Mouse (Mus musculus): ENCODE results near the gene B3gnt3. TPM values are rescaled to one million over a fixed set of nuclear protein-coding genes. Genes with fewer than 3 reads are reported as not detected.

B3gnt3 gene
- polyA plus RNA-seq, 1 experiment from 2014 or later: 4.0 TPM

- ATAC-seq (replicated peaks; ENCODE audit: extremely low read depth, insufficient read depth, low FRiP score): no peak
- Histone ChIP-seq H3K27ac (ENCODE audit: low read length) (no peak overlapping the region), H3K4me2 (ENCODE audit: low read depth, low read length) (peak overlapping the region; percentile 64), H3K4me1 (ENCODE audit: control insufficient read depth, insufficient read depth, low read length) (peaks cover 6% of the 10 kb centered on the region), H3K9ac (ENCODE audit: low read length) (no peak overlapping the region), H3K4me3 (ENCODE audit: low read length) (peak overlapping the region; percentile 35; the same call in 1 of the 2 replicates), H3K36me3 (ENCODE audit: control insufficient read depth, insufficient read depth) (no peaks in the 10 kb centered on the region), H3K27me3 (ENCODE audit: control insufficient read depth, insufficient read depth, low read length) (peaks cover 27% of the 10 kb centered on the region), H3K9me3 (replicated peaks; ENCODE audit: control insufficient read depth, low read length) (no peaks in the 10 kb centered on the region)
- 6% methylated on average over 16 of the region's 16 CpGs for WGBS
Measured at GRCm38 (mm10) chr8:71728826-71729620, 27.4 kb upstream of the B3gnt3 start.

GRCm38 (mm10) chr8:71728240-71728785, 26.7 kb upstream of the B3gnt3 start:
- H3K36me3 ChIP-seq (ENCODE audit: control insufficient read depth, insufficient read depth): no peaks in the 10 kb centered on the region
- H3K9ac ChIP-seq (ENCODE audit: low read length): peak overlapping the region; percentile 17; the same call in 1 of the 2 replicates
- no peaks in the 10 kb centered on the region for H3K9me3 ChIP-seq (replicated peaks; ENCODE audit: control insufficient read depth, low read length)
- H3K4me1 ChIP-seq (ENCODE audit: control insufficient read depth, insufficient read depth, low read length): peaks cover 6% of the 10 kb centered on the region
- no peak; the same call in 1 of the 2 replicates for ATAC-seq (replicated peaks; ENCODE audit: extremely low read depth, insufficient read depth, low FRiP score)
- 4% methylated on average over 21 of the region's 21 CpGs for WGBS
- no peak overlapping the region for H3K27ac ChIP-seq (ENCODE audit: low read length)
- peaks cover 28% of the 10 kb centered on the region for H3K27me3 ChIP-seq (ENCODE audit: control insufficient read depth, insufficient read depth, low read length)
- H3K4me2 ChIP-seq (ENCODE audit: low read depth, low read length): peak overlapping the region; percentile 64
- H3K4me3 ChIP-seq (ENCODE audit: low read length): peak overlapping the region; percentile 35

- Histone ChIP-seq H3K27ac (ENCODE audit: low read length) (no peak within 1 kb of the TSS), H3K9me3 (replicated peaks; ENCODE audit: control insufficient read depth, low read length) (no peaks in the 10 kb centered on the region), H3K4me1 (ENCODE audit: control insufficient read depth, insufficient read depth, low read length) (peaks cover 6% of the 10 kb centered on the region), H3K4me3 (ENCODE audit: low read length) (peak within 1 kb of the TSS; percentile 55), H3K27me3 (ENCODE audit: control insufficient read depth, insufficient read depth, low read length) (peaks cover 28% of the 10 kb centered on the region), H3K9ac (ENCODE audit: low read length) (peak within 1 kb of the TSS; percentile 59), H3K36me3 (ENCODE audit: control insufficient read depth, insufficient read depth) (no peaks in the 10 kb centered on the region), H3K4me2 (ENCODE audit: low read depth, low read length) (peak within 1 kb of the TSS; percentile 76)
- WGBS: 2% methylated on average over 44 of the region's 54 CpGs
- ATAC-seq (replicated peaks; ENCODE audit: extremely low read depth, insufficient read depth, low FRiP score): peak; percentile 75
Measured at GRCm38 (mm10) chr8:71725122-71725924, 23.7 kb upstream of the B3gnt3 start, which contains the start of gene Fcho1. Gene Fcho1, minus strand, starts transcription at chr8:71725716.

GRCm38 (mm10) chr8:71724389-71724788, 22.8 kb upstream of the B3gnt3 start:
- Histone ChIP-seq H3K9ac (ENCODE audit: low read length) (no peak overlapping the region), H3K4me2 (ENCODE audit: low read depth, low read length) (peak overlapping the region; percentile 76), H3K27ac (ENCODE audit: low read length) (no peak overlapping the region), H3K27me3 (ENCODE audit: control insufficient read depth, insufficient read depth, low read length) (peaks cover 26% of the 10 kb centered on the region), H3K4me1 (ENCODE audit: control insufficient read depth, insufficient read depth, low read length) (peaks cover 8% of the 10 kb centered on the region), H3K36me3 (ENCODE audit: control insufficient read depth, insufficient read depth) (no peaks in the 10 kb centered on the region), H3K9me3 (replicated peaks; ENCODE audit: control insufficient read depth, low read length) (no peaks in the 10 kb centered on the region), H3K4me3 (ENCODE audit: low read length) (no peak overlapping the region; the same call in 1 of the 2 replicates)
- no peak for ATAC-seq (replicated peaks; ENCODE audit: extremely low read depth, insufficient read depth, low FRiP score)
- 55% methylated on average over 4 of the region's 4 CpGs for WGBS

- H3K4me1 ChIP-seq (ENCODE audit: control insufficient read depth, insufficient read depth, low read length): 0 out of 2 replicates have a peak, but pooled peaks cover 4% of the 10 kb centered on the region
- H3K36me3 ChIP-seq (ENCODE audit: control insufficient read depth, insufficient read depth): no peaks in the 10 kb centered on the region
- no peaks in the 10 kb centered on the region for H3K9me3 ChIP-seq (replicated peaks; ENCODE audit: control insufficient read depth, low read length)
- peak; percentile 34; the same call in 1 of the 2 replicates for ATAC-seq (replicated peaks; ENCODE audit: extremely low read depth, insufficient read depth, low FRiP score)
- peak overlapping the region; percentile 29 for H3K4me3 ChIP-seq (ENCODE audit: low read length)
- 48% methylated on average over 14 of the region's 14 CpGs for WGBS
- peak overlapping the region; percentile 76; the same call in 1 of the 2 replicates for H3K4me2 ChIP-seq (ENCODE audit: low read depth, low read length)
- peaks cover 24% of the 10 kb centered on the region for H3K27me3 ChIP-seq (ENCODE audit: control insufficient read depth, insufficient read depth, low read length)
- peak overlapping the region; percentile 24; the same call in 1 of the 2 replicates for H3K27ac ChIP-seq (ENCODE audit: low read length)
- H3K9ac ChIP-seq (ENCODE audit: low read length): no peak overlapping the region
Measured at GRCm38 (mm10) chr8:71723047-71723551, 21.5 kb upstream of the B3gnt3 start.

- WGBS: 42% methylated on average over 7 of the region's 7 CpGs
- H3K4me1 ChIP-seq (ENCODE audit: control insufficient read depth, insufficient read depth, low read length): 0 out of 2 replicates have a peak, but pooled peaks cover 4% of the 10 kb centered on the region
- no peaks in the 10 kb centered on the region for H3K36me3 ChIP-seq (ENCODE audit: control insufficient read depth, insufficient read depth)
- no peak overlapping the region for H3K4me3 ChIP-seq (ENCODE audit: low read length)
- H3K27me3 ChIP-seq (ENCODE audit: control insufficient read depth, insufficient read depth, low read length): peaks cover 13% of the 10 kb centered on the region
- no peak overlapping the region for H3K9ac ChIP-seq (ENCODE audit: low read length)
- no peak overlapping the region for H3K27ac ChIP-seq (ENCODE audit: low read length)
- no peak for ATAC-seq (replicated peaks; ENCODE audit: extremely low read depth, insufficient read depth, low FRiP score)
- H3K4me2 ChIP-seq (ENCODE audit: low read depth, low read length): no peak overlapping the region
- H3K9me3 ChIP-seq (replicated peaks; ENCODE audit: control insufficient read depth, low read length): no peaks in the 10 kb centered on the region
Measured at GRCm38 (mm10) chr8:71719928-71720457, 18.4 kb upstream of the B3gnt3 start.

GRCm38 (mm10) chr8:71719218-71719617, 17.6 kb upstream of the B3gnt3 start:
- H3K36me3 ChIP-seq (ENCODE audit: control insufficient read depth, insufficient read depth): no peaks in the 10 kb centered on the region
- 22% methylated on average over 4 of the region's 4 CpGs for WGBS
- H3K27me3 ChIP-seq (ENCODE audit: control insufficient read depth, insufficient read depth, low read length): peaks cover 7% of the 10 kb centered on the region
- no peak overlapping the region for H3K4me3 ChIP-seq (ENCODE audit: low read length)
- H3K9me3 ChIP-seq (replicated peaks; ENCODE audit: control insufficient read depth, low read length): no peaks in the 10 kb centered on the region
- 0 out of 2 replicates have a peak, but pooled peaks cover 4% of the 10 kb centered on the region for H3K4me1 ChIP-seq (ENCODE audit: control insufficient read depth, insufficient read depth, low read length)
- ATAC-seq (replicated peaks; ENCODE audit: extremely low read depth, insufficient read depth, low FRiP score): no peak
- no peak overlapping the region for H3K4me2 ChIP-seq (ENCODE audit: low read depth, low read length)
- no peak overlapping the region for H3K27ac ChIP-seq (ENCODE audit: low read length)
- H3K9ac ChIP-seq (ENCODE audit: low read length): no peak overlapping the region

- Histone ChIP-seq H3K27me3 (ENCODE audit: control insufficient read depth, insufficient read depth, low read length) (peaks cover 5% of the 10 kb centered on the region), H3K27ac (ENCODE audit: low read length) (no peak overlapping the region), H3K36me3 (ENCODE audit: control insufficient read depth, insufficient read depth) (no peaks in the 10 kb centered on the region), H3K4me2 (ENCODE audit: low read depth, low read length) (no peak overlapping the region), H3K9me3 (replicated peaks; ENCODE audit: control insufficient read depth, low read length) (no peaks in the 10 kb centered on the region), H3K4me1 (ENCODE audit: control insufficient read depth, insufficient read depth, low read length) (0 out of 2 replicates have a peak, but pooled peaks cover 4% of the 10 kb centered on the region), H3K9ac (ENCODE audit: low read length) (no peak overlapping the region), H3K4me3 (ENCODE audit: low read length) (no peak overlapping the region)
- no peak for ATAC-seq (replicated peaks; ENCODE audit: extremely low read depth, insufficient read depth, low FRiP score)
- WGBS: 38% methylated on average over 3 of the region's 3 CpGs
Measured at GRCm38 (mm10) chr8:71718252-71718651, 16.7 kb upstream of the B3gnt3 start.

Measured in heart, embryonic 16.5 days (tissue).